Mouse (Mus musculus): ENCODE data around the gene Pebp1.
"Not testable (repeated sequence)": the region's sequence is repeated elsewhere in the genome, so short reads cannot be mapped to it uniquely, and the experiment has no call there.

Pebp1 gene

GRCm38 (mm10) chr5:117286831-117287822, at the start of gene Pebp1:
TSS of gene Pebp1 (minus strand) at chr5:117287625.
- DNase-seq, result peak; percentile 96

DNA sequence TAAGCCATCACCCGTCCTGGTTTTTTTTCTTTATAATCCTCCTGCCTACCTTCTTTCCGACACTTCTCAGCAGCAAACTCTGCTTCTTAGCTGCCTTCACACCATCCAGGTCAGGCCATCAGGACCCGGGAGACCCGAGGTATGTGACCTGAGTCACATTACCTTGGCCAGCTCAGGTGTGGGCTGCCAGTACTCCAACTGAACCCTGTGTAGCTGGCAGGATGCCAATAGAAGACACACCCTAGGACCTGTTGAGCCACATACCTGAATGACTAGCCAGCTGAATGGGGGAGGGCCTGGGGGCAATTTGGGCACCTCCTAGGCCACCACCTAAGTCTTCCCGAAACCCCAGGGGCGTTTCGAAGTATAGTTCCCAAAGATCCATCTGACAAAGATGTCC, 43.0 kb upstream of the Pebp1 start:
- DNase-seq, result no peak

GRCm38 (mm10) chr5:117326408-117326807, 39.0 kb upstream of the Pebp1 start:
- DNase-seq, result no peak

- DNase-seq, result no peak
Measured at GRCm38 (mm10) chr5:117323751-117324150, 36.3 kb upstream of the Pebp1 start.

DNA sequence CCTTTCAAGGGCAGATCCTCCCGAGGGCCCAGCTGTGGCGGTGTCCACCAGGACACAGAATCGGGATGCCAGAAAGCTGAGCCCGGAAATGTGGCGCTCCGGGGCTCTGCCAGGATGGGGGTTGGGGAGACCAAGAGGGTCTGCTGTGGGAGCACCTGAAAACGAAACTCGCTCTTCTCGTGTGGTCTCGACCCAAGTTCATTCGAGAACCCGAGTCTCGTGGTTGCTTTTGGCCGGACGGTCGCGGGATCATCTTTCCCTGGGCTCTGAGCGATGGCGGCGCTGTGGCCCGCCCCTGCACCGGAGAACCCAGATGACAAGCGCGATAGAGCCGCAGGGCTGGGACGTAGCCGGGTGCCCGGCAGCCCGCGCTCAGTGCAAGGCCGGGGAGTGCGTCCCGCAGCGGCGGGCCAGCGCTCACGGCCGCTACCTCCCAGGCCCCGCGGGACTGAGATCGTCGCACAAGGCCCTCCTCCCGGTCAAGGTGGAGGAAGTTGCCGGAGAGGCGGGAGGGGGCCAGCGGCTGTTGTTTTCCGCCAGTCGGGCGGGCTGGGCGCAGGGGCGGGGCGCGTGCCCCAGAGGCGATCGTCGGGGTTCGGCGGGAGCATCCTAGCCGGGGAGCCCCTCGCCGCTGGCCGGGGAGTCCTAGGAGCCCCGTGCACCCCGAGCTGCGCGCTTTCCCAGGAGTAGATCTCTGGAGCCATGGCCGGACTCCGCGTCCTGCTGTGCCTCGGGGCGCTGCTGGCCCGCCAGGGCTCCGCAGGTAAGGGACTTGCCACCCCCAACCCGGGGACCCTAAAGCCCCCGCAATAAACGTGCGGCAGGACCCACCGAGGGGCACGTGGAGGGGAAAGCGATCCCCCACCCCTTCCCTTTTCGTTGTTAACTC, 31.6 kb upstream of the Pebp1 start, which contains the start of gene Vsig10:
Gene Vsig10, plus strand, starts transcription at position 343 of the 889 bp plus-strand sequence.
- peak; percentile 28 for DNase-seq

DNA sequence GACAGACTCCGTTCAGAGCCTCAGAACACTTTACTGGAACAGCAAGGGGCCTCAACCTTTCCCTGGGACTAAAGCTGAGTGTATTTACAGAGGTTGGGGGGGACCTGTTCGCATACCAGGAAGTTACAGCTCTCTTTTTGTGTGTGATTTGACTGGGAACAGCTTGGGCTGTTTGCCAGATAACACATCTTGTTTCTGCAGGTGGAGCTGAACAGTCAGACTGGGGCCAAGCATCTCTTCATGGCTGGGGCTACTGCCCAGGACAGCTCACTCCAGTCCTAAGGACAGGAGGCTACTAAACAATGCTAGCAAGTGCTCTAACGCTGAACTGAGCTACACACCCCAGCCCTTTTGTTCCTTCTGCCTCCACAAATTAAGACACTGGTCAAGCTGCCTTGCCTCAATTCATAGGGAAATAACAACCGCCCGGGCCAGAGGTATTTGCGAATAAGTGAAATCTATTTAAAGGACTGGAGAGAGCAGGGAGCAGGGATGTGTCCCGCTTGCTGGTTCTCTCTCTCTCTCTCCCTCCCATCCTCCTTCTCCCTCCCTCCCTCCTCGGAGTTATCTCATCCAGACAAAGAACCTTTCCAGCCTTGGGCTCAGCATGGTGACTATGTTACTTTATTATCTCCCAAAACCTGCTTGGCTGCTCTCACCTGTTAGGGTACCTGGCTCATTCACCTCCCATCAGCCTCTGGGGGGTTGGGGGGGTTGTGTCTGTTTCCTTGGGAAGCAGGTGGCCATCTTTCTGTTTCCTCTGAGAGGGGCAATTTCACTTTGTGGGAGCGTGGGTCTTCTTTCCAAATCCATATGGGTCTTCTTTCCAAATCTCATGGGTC, 27.4 kb upstream of the Pebp1 start:
- DNase-seq, result no peak

- no peak for DNase-seq
Measured at GRCm38 (mm10) chr5:117313909-117314308, 26.5 kb upstream of the Pebp1 start.

GRCm38 (mm10) chr5:117313420-117313819, 26.0 kb upstream of the Pebp1 start:
- peak; percentile 26 for DNase-seq

GRCm38 (mm10) chr5:117307699-117308098, 20.3 kb upstream of the Pebp1 start:
- peak; percentile 80 for DNase-seq

- DNase-seq, result no peak
Measured at GRCm38 (mm10) chr5:117306826-117307225, 19.4 kb upstream of the Pebp1 start.

- DNase-seq, result no peak
Measured at GRCm38 (mm10) chr5:117305754-117306153, 18.3 kb upstream of the Pebp1 start.

GRCm38 (mm10) chr5:117304947-117305346, 17.5 kb upstream of the Pebp1 start:
- peak; percentile 70 for DNase-seq

DNA sequence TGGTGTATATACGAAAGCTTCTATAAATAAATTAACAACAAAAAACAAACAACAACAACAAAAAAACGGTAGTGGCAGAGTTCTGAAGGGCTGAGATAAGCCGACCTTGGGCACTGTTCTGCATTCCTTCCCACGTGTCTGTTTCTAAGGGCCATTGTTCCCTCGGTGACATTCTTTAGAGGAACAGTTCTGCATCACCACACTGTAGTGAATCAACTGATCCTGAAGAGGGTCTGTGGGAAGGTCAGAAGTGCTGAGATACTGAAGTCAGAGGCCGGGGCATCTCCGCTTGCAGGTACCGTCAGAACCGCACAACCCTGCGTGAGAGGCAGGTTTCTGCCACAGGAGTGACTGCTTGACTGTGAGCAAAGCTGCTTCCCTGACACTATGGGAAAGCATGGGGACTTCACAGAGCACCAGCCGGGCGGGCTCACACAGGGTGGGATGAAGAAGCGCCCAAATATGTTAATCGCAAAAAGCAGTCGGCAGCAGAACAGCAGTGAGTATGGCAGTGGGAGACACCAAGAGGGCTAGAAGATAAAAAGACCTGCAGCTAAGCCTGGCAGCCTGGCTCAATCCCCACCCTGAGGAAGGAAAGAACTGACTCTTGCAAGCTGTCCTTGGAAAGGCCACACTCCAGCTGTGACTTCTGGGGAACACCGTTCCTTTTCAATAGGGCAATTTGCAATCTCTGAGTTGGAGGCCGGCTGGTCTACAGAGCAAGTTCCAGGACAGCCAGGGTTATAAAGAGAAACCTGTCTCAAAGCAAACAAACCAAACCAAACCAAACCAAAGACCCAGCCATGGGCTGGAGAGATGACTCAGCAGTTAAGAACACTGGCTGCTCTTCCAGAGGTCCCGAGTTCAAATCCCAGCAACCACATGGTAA, 16.5 kb upstream of the Pebp1 start:
- no peak for DNase-seq

DNA sequence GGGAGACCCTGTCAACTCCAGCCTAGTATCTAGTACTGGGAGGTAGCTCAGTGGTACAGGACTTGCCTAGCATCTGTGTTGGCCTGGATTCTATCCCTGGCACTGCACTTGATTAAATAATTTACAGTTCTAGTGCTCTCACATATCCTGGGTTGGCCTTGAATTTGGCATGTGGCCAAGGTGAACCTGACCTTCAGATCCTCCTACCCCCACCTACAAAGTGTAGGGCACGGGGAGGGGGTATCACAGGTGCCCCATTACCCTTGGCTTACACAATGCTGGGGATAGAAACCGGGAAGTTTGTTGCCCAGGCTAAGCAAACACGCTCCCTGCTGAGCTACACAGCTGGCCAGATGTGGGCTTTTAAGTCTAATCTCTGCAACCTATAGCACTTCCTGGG, 15.5 kb upstream of the Pebp1 start:
- DNase-seq, result no peak

- no peak for DNase-seq
Measured at GRCm38 (mm10) chr5:117295011-117295410, 7.6 kb upstream of the Pebp1 start.

GRCm38 (mm10) chr5:117293776-117294175, 6.4 kb upstream of the Pebp1 start:
- not testable (repeated sequence) for DNase-seq

GRCm38 (mm10) chr5:117292547-117292946, 5.1 kb upstream of the Pebp1 start:
- DNase-seq, result no peak

- no peak for DNase-seq
Measured at GRCm38 (mm10) chr5:117291312-117291711, 3.9 kb upstream of the Pebp1 start.

DNA sequence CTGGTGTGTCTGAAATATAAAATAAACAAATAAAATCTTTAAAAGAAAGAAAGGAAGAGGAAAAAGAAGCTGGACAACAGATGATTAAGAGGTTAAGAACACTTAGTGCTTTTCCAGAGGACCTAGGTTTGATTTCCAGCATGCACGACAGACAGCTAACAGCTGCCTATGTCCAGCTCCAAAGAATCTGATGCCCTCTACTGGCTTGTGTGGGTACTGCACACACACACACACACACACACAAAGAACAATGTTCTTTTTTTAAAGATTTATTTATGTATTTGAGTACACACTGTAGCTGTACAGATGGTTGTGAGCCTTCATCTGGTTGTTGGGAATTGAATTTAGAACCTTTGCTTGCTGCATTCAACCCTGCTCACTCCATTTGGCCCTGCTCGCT, 2.7 kb upstream of the Pebp1 start:
- no peak for DNase-seq

DNA sequence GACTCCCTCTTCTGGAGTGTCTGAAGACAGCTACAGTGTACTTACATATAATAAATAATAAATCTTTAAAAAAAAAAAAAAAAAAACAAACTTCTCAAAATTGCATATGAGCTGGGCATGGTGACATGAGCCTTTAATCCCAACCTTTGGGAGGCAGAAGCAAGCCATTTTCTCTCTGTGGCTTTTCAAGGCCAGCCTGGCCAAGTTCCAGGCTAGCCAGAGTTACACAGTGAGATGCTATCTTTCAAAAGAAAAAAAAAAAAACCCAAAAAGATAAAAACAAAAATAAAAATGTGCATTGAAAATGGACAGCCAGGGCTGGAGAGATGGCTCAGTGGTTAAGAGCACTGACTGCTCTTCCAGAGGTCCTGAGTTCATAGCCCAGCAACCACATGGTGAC, 2.2 kb upstream of the Pebp1 start:
- DNase-seq, result no peak

DNA sequence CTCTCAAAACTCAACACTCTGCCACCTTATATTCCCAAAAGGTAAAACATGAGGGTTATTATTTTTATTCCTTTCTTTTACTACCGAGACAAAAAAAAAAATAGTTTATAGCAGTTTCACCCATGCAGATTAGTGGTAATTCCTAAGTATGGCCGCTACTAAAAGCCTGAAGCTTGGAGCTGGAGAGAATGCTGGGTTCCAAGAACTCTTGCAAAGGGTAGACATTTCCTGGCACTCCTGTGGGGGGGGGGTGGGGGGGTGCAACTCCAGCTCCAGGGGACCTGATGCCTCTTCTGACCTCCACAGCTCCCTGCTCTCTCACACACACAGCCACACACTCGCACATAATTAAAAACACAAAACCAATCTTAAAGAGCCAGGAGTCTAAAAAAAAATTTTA, 1.1 kb downstream of the Pebp1 start:
- no peak for DNase-seq

Data from thymus, postnatal 14 days (tissue).